In genomic region chr4:82511001-82511513, GRCm38 (mm10) we compare ENCODE assay signal across 8 mouse cellular contexts.
DNase-seq lines count a peak whose midpoint lies in the region; ATAC-seq and TF ChIP-seq lines count a peak whose summit lies in the region.

No protein-coding gene starts in this region.

- no peaks in the 10 kb centered on the region for H3K27me3 ChIP-seq in heart, embryonic 11.5 days (ENCODE audit: control insufficient read depth, insufficient read depth, low read length)
- H3K27me3 ChIP-seq in forebrain, embryonic 13.5 days: no peaks in the 10 kb centered on the region
- H3K27me3 ChIP-seq in kidney, adult 2 months (replicated peaks; ENCODE audit: control insufficient read depth, insufficient read depth, low read length): no peaks in the 10 kb centered on the region
- H3K27me3 ChIP-seq in midbrain, embryonic 10.5 days (ENCODE audit: low read depth, poor library complexity, severe bottlenecking): peaks cover 30% of the 10 kb centered on the region

- H3K4me2 ChIP-seq in heart, embryonic 11.5 days: peak overlapping the region; percentile 90
- H3K4me2 ChIP-seq in forebrain, embryonic 13.5 days: peak overlapping the region; percentile 95

- TF ChIP-seq CTCF in kidney, adult 2 months (conservative IDR thresholded peaks at IDR 0.05; ENCODE audit: insufficient read depth, insufficient read length, low read depth, low read length): no peak

- intact Hi-C loops in heart, postnatal 25 days (cut with DNase I): loop anchor here (2.0 kb wide), 1 partner anchor 26 kb away; no protein-coding TSS in a partner anchor
- intact Hi-C loops in left cerebral cortex, postnatal 14 days (cut with DNase I): loop anchor here (5.0 kb wide), 1 partner anchor 76 kb away; no protein-coding TSS in a partner anchor

- no peak for DNase-seq in heart, postnatal 25 days (ENCODE audit: low spot score)
- DNase-seq in kidney, adult 2 months: peak; percentile 78
- peak; percentile 26 for DNase-seq in midbrain, embryonic 10.5 days (ENCODE audit: low spot score)
- DNase-seq in left cerebral cortex, postnatal 14 days (ENCODE audit: low spot score in 2 of 2): no peak

- ATAC-seq in heart, embryonic 11.5 days (replicated peaks; ENCODE audit: insufficient number of reproducible peaks, low FRiP score, low TSS enrichment): no peak
- ATAC-seq in forebrain, embryonic 13.5 days: no peak
- no peak for ATAC-seq in activated CD4-positive, CD25-positive, alpha-beta regulatory T cell, adult 4 months
- no peak for ATAC-seq in monocyte, adult 5-6 weeks (replicated peaks; ENCODE audit: insufficient number of reproducible peaks, low FRiP score, low TSS enrichment, poor library complexity, severe bottlenecking)

- H3K36me3 ChIP-seq in heart, embryonic 11.5 days (ENCODE audit: control insufficient read depth, insufficient read depth, low read length): no peaks in the 10 kb centered on the region
- no peaks in the 10 kb centered on the region for H3K36me3 ChIP-seq in forebrain, embryonic 13.5 days (ENCODE audit: poor library complexity, severe bottlenecking)
- H3K36me3 ChIP-seq in kidney, adult 2 months (ENCODE audit: control insufficient read depth, insufficient read depth, low read length): no peaks in the 10 kb centered on the region
- H3K36me3 ChIP-seq in midbrain, embryonic 10.5 days: no peaks in the 10 kb centered on the region

- WGBS in heart, embryonic 11.5 days (ENCODE audit: insufficient replicate concordance): 13% methylated on average over 16 of the region's 16 CpGs
- WGBS in forebrain, embryonic 13.5 days: 2% methylated on average over 16 of the region's 16 CpGs
- 14% methylated on average over 16 of the region's 16 CpGs for WGBS in kidney, adult 2 months
- 7% methylated on average over 16 of the region's 16 CpGs for WGBS in midbrain, embryonic 10.5 days

- peaks cover 31% of the 10 kb centered on the region for H3K4me1 ChIP-seq in heart, embryonic 11.5 days (ENCODE audit: control insufficient read depth, insufficient read depth, low read length)
- H3K4me1 ChIP-seq in forebrain, embryonic 13.5 days: peaks cover 58% of the 10 kb centered on the region
- peaks cover 22% of the 10 kb centered on the region; the same call in 1 of the 2 replicates for H3K4me1 ChIP-seq in kidney, adult 2 months (ENCODE audit: control insufficient read depth, insufficient read depth, low read length)
- H3K4me1 ChIP-seq in midbrain, embryonic 10.5 days: peaks cover 76% of the 10 kb centered on the region

- peak overlapping the region; percentile 91 for H3K27ac ChIP-seq in heart, embryonic 11.5 days (ENCODE audit: low read depth, low read length)
- H3K27ac ChIP-seq in forebrain, embryonic 13.5 days: peak overlapping the region; percentile 100
- peak overlapping the region; percentile 90 for H3K27ac ChIP-seq in kidney, adult 2 months (ENCODE audit: insufficient read depth, low read depth, low read length)
- H3K27ac ChIP-seq in midbrain, embryonic 10.5 days (replicated peaks): peak overlapping the region; percentile 99

- no peak for TF ChIP-seq POLR2A in kidney, adult 2 months (IDR thresholded peaks at IDR 0.05; ENCODE audit: low read depth, low read length)

- no peaks in the 10 kb centered on the region for H3K9me3 ChIP-seq in heart, embryonic 11.5 days (replicated peaks; ENCODE audit: control insufficient read depth, low read length)
- H3K9me3 ChIP-seq in forebrain, embryonic 13.5 days (replicated peaks): no peaks in the 10 kb centered on the region
- no peaks in the 10 kb centered on the region for H3K9me3 ChIP-seq in midbrain, embryonic 10.5 days (replicated peaks)

- peak overlapping the region; percentile 55 for H3K4me3 ChIP-seq in heart, embryonic 11.5 days (ENCODE audit: low read depth, low read length)
- peak overlapping the region; percentile 96 for H3K4me3 ChIP-seq in forebrain, embryonic 13.5 days
- peak overlapping the region; percentile 42 for H3K4me3 ChIP-seq in kidney, adult 2 months (ENCODE audit: insufficient read depth, low read depth, low read length)
- peak overlapping the region; percentile 61 for H3K4me3 ChIP-seq in midbrain, embryonic 10.5 days

- peak overlapping the region; percentile 87 for H3K9ac ChIP-seq in heart, embryonic 11.5 days (ENCODE audit: low read depth, low read length)
- peak overlapping the region; percentile 100 for H3K9ac ChIP-seq in forebrain, embryonic 13.5 days

Comparison
In these comparisons a context has a peak if more than half of its experiments do, and no peak if none do; other contexts are left out.
1. H3K4me3 ChIP-seq: peak in every context shown above with its lines; median percentile 96 in forebrain, embryonic 13.5 days; 61 in midbrain, embryonic 10.5 days; 55 in heart, embryonic 11.5 days; 42 in kidney, adult 2 months.
2. DNase-seq: peak in kidney, adult 2 months (single experiment) and midbrain, embryonic 10.5 days (single experiment); none in heart, postnatal 25 days (single experiment) and left cerebral cortex, postnatal 14 days (0 of 2).
3. Peak in every context shown above with its lines, with median percentiles within 50 percentile points of each other: H3K27ac ChIP-seq.